Mouse (Mus musculus) ES-E14 (cell line): ENCODE results near the gene E2f4.

ENCODE experiments used
- MAFK ChIP-seq: IDR thresholded peaks from 2 replicates; pipeline ENCODE4 v1.6.1; 2014; ENCODE audit warnings: mild to moderate bottlenecking, low read depth, low read length, inconsistent platforms; ENCODE audit not compliant: insufficient read depth
- ZC3H11A ChIP-seq: IDR thresholded peaks from 2 replicates; pipeline ENCODE4 v1.6.1; 2012; ENCODE audit warnings: low read depth, mild to moderate bottlenecking, inconsistent platforms, low read length, borderline replicate concordance
- ZNF384 ChIP-seq: IDR thresholded peaks from 2 replicates; pipeline ENCODE4 v1.6.1; 2012; ENCODE audit warnings: low read depth, low read length, inconsistent platforms

- TF ChIP-seq ZC3H11A: no peak
- TF ChIP-seq MAFK: no peak
- TF ChIP-seq ZNF384: no peak
These were observed 22.1 kb upstream of the E2f4 start for GRCm38 (mm10) chr8:105275387-105275786.
